ENCODE assay signal across 7 mouse cellular contexts in the genomic region with DNA sequence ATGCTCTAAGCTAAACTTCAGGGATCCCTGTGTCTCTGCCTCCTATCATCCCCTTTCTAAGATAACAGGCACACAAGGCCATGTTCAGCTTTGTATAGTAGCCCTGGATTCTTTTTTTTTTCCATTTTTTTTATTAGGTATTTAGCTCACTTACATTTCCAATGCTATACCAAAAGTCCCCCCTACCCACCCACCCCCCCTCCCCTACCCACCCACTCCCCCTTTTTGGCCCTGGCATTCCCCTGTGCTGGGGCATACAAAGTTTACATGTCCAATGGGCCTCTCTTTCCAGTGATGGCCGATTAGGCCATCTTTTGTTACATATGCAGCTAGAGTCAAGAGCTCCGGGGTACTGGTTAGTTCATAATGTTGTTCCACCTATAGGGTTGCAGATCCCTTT.
DNase-seq lines count a peak whose midpoint lies in the region; ATAC-seq and TF ChIP-seq lines count a peak whose summit lies in the region.
"Not testable (repeated sequence)": the region's sequence is repeated elsewhere in the genome, so short reads cannot be mapped to it uniquely, and the experiment has no call there.

No protein-coding gene starts in this region.

- not testable (repeated sequence) for H3K4me3 ChIP-seq in embryonic facial prominence, embryonic 15.5 days (replicated peaks); forebrain, postnatal 0 days (ENCODE audit: low read depth, low read length); hindbrain, embryonic 13.5 days; kidney, embryonic 15.5 days (replicated peaks); limb, embryonic 15.5 days; midbrain, embryonic 12.5 days; neural tube, embryonic 14.5 days (ENCODE audit: low read depth, low read length)

- not testable (repeated sequence) for H3K9ac ChIP-seq in embryonic facial prominence, embryonic 15.5 days; forebrain, postnatal 0 days; hindbrain, embryonic 13.5 days; kidney, embryonic 15.5 days; limb, embryonic 15.5 days; midbrain, embryonic 12.5 days (replicated peaks); neural tube, embryonic 14.5 days (replicated peaks; ENCODE audit: low read depth, low read length)

- not testable (repeated sequence) for H3K27me3 ChIP-seq in embryonic facial prominence, embryonic 15.5 days; forebrain, postnatal 0 days (ENCODE audit: insufficient read depth, low read length); hindbrain, embryonic 13.5 days; kidney, embryonic 15.5 days; limb, embryonic 15.5 days; midbrain, embryonic 12.5 days; neural tube, embryonic 14.5 days (ENCODE audit: control insufficient read depth, insufficient read depth, low read length)

- H3K27ac ChIP-seq in embryonic facial prominence, embryonic 15.5 days (replicated peaks); forebrain, postnatal 0 days (ENCODE audit: low read depth, low read length); hindbrain, embryonic 13.5 days; kidney, embryonic 15.5 days; limb, embryonic 15.5 days; midbrain, embryonic 12.5 days (replicated peaks); neural tube, embryonic 14.5 days (ENCODE audit: low read depth, low read length): not testable (repeated sequence)

- H3K4me2 ChIP-seq in embryonic facial prominence, embryonic 15.5 days (replicated peaks); forebrain, postnatal 0 days (ENCODE audit: low read depth); hindbrain, embryonic 13.5 days; kidney, embryonic 15.5 days; limb, embryonic 15.5 days; midbrain, embryonic 12.5 days (replicated peaks); neural tube, embryonic 14.5 days (ENCODE audit: low read depth, low read length): not testable (repeated sequence)

- not testable (repeated sequence) for H3K4me1 ChIP-seq in embryonic facial prominence, embryonic 15.5 days; forebrain, postnatal 0 days (ENCODE audit: insufficient read depth); hindbrain, embryonic 13.5 days (replicated peaks); kidney, embryonic 15.5 days; limb, embryonic 15.5 days; midbrain, embryonic 12.5 days; neural tube, embryonic 14.5 days (ENCODE audit: control insufficient read depth, insufficient read depth, low read length)

- H3K36me3 ChIP-seq in embryonic facial prominence, embryonic 15.5 days; forebrain, postnatal 0 days (ENCODE audit: insufficient read depth); hindbrain, embryonic 13.5 days; kidney, embryonic 15.5 days; limb, embryonic 15.5 days; midbrain, embryonic 12.5 days; neural tube, embryonic 14.5 days (ENCODE audit: control insufficient read depth, insufficient read depth, low read length): not testable (repeated sequence)

- H3K9me3 ChIP-seq in embryonic facial prominence, embryonic 15.5 days (replicated peaks); forebrain, postnatal 0 days (ENCODE audit: low read length); hindbrain, embryonic 13.5 days; kidney, embryonic 15.5 days (replicated peaks); limb, embryonic 15.5 days; midbrain, embryonic 12.5 days; neural tube, embryonic 14.5 days (ENCODE audit: control insufficient read depth, low read length): not testable (repeated sequence)

- not testable (repeated sequence) for DNase-seq in forebrain, postnatal 0 days

- not testable (repeated sequence) for TF ChIP-seq CTCF in forebrain, postnatal 0 days (IDR thresholded peaks at IDR 0.05; ENCODE audit: low read depth)

- WGBS in embryonic facial prominence, embryonic 15.5 days, result 83% methylated on average over 1 of the region's 2 CpGs
- no CpG with 5 or more reads among the region's 2 CpGs for WGBS in forebrain, postnatal 0 days
- 100% methylated on average over 1 of the region's 2 CpGs for WGBS in hindbrain, embryonic 13.5 days
- 38% methylated on average over 1 of the region's 2 CpGs for WGBS in kidney, embryonic 15.5 days
- 78% methylated on average over 1 of the region's 2 CpGs for WGBS in limb, embryonic 15.5 days
- WGBS in midbrain, embryonic 12.5 days, result 85% methylated on average over 1 of the region's 2 CpGs
- WGBS in neural tube, embryonic 14.5 days, result no CpG with 5 or more reads among the region's 2 CpGs

- peak; percentile 80 for ATAC-seq in embryonic facial prominence, embryonic 15.5 days (ENCODE audit: insufficient number of reproducible peaks, low FRiP score, low TSS enrichment, low read depth)
- peak; percentile 53; the same call in 1 of the 2 replicates for ATAC-seq in forebrain, postnatal 0 days
- ATAC-seq in hindbrain, embryonic 13.5 days (ENCODE audit: low FRiP score), result peak; percentile 75
- ATAC-seq in kidney, embryonic 15.5 days (replicated peaks; ENCODE audit: low FRiP score), result peak; percentile 89
- peak; percentile 87 for ATAC-seq in limb, embryonic 15.5 days (ENCODE audit: insufficient number of reproducible peaks, low FRiP score, low TSS enrichment, low read depth)
- ATAC-seq in midbrain, embryonic 12.5 days (ENCODE audit: low FRiP score, low read depth), result peak; percentile 74
- peak; percentile 68; the same call in 1 of the 2 replicates for ATAC-seq in neural tube, embryonic 14.5 days (ENCODE audit: low read depth)
